Mouse (Mus musculus): ENCODE measurements around the gene Shmt2. TPM values are rescaled to one million over a fixed set of nuclear protein-coding genes. Genes with fewer than 3 reads are reported as not detected.

Shmt2 gene
- 10 to 100 TPM; 56.1 to 57.7 TPM for total RNA-seq (2021)
- long read RNA-seq, experiment 1, transcript Shmt2-206 (12 exons, 2,238 nt): minor isoform, 8 of 58 reads
- long read RNA-seq, experiment 1, transcript Shmt2-201 (12 exons, 2,289 nt): major isoform, 27 of 58 reads
- long read RNA-seq, experiment 1, partial matches to known transcripts: 20 of 58 reads
- long read RNA-seq, experiment 1, other reads (novel, unspliced or antisense): 3 of 58 reads
- long read RNA-seq, experiment 2, transcript Shmt2-206 (12 exons, 2,238 nt): minor isoform, 7 of 48 reads
- long read RNA-seq, experiment 2, transcript Shmt2-201 (12 exons, 2,289 nt): major isoform, 29 of 48 reads
- long read RNA-seq, experiment 2, partial matches to known transcripts: 6 of 48 reads
- long read RNA-seq, experiment 2, other reads (novel, unspliced or antisense): 6 of 48 reads

DNA sequence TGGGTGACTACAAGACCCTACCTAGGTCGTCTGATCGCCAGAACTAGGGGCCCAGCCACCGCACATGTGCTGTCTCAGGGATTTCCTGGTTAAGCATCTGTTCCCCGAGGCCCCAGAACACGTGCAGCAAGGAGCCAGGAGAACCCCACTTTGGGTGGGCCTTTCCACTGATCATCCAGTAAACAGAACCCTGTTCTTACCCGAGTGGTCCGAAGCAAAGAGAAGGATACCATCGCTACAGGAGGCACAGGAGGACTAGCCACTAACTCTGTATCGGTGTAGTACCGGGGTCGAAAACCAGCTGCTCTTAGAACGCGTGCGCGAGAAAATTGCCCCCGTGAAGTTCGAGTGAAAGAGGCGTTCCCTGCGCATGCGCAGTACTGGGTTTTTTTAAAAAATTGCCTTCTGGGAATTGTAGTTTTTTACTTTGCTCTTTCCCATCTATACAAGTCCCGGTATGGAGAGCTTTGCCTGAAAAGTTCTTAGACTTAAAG is at the start of gene Shmt2:
Shmt2 (minus strand) TSS at position 357 of the 494 bp plus-strand sequence.
- peak; percentile 86 for DNase-seq

DNA sequence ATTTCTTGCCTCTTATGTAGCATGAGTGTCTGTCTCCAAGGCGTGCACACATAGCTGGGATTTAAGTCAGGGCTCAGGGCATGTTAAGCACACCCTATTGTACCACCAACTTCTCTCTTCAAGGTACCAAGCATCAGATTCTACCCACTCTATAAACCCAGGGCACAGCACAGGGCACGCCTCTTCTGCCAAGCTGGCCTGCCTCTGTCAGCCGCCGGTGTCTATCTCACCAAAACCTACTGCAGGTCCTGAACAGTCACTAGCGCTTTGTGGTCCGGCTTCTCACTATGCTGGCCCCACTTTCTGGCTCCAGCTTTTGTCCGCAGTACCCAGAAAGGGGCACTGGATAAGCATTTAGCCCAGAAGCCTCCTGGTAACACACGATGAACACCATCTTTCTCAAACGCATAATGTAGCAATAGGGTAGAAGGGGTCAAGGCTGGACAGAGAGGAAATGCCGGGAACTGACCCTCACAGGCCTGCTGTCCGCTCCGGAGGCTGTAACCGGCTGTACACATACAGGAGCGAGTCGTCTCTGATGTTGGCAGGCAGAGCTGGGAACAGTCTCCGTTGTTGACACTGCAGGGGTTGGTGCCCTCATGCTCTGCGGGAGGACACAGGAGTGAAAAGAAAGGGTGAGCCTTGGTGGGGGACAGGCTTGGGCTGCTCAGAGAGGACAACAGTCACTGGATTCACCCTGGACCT is 48.8 kb upstream of the Shmt2 start:
- DNase-seq: peak; percentile 47

DNA sequence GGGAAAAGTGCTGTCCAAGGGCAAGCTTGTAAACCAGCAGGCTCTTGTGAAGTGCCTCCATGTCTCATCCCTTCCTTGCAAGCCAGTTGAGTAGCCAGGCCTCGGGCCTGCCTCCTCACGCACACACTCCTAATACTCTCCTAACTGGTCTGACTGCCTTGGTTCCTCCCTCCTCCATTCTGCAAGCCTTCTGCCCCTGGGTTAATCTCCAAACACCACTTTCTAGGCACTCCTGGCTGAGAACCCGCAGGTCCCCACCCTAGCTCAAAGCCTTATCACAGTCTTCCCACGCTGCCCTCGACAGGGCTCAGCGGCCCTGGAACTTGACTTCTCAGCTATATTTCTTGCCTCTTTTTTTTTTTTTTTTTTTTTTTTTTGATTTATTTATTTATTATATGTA is 48.1 kb upstream of the Shmt2 start:
- no peak for DNase-seq

DNA sequence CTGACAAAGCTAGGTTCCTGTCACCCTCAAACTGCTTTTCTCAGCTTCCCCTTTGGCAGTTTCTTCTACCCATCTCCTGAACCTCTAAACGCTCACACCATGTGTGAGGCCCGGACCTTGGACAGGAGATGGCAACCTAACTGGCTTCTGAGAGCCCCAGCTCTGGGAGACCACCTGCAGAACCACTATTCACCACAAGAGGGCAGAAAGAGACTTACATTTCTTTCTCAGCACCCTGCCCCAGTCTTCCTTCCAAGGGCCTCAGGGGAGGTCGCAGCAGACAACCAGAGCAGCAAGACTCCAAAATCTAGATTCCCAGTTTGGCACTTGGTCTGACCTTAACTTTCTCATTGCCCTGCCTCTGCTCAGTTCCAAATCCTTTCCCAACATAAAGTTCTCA is 47.2 kb upstream of the Shmt2 start:
- peak; percentile 88 for DNase-seq

DNA sequence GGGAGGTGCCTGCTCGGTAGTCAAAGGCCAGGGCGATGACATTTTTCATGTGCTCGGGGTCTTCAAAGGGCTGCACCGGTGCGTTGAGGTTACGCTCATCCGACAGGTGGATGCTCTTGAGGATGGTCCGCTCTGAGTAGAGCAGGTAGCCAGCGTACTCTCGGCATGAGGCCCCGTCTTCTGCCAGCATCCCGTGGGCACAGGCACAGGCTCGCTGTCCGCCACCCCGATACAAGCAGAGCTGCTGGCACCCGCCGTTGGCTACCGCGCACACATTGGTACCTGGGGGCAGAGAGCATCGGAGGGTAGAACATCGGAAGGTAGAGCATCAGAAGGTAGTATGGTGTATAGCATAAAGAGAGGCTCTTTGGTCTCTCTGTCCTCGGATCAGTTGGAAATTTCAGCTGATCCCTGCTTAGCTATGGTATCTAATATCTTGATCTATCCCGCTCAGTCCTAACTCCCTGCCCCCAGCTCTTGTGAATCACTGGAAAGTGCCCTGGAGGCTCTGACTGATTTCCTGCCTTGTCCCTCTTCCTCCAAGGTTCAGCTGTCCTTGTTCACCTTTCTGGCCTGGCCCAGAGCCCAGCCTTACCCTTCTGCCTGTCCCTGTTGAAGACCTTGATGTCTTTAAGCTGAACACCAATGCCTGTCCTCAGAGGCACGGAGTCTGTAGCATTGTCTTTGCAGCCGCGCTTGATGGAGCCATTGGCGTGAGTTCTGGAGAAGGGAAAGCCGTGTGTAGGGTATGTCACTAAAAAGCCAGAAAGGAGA is 44.5 kb upstream of the Shmt2 start:
- peak; percentile 71 for DNase-seq

DNA sequence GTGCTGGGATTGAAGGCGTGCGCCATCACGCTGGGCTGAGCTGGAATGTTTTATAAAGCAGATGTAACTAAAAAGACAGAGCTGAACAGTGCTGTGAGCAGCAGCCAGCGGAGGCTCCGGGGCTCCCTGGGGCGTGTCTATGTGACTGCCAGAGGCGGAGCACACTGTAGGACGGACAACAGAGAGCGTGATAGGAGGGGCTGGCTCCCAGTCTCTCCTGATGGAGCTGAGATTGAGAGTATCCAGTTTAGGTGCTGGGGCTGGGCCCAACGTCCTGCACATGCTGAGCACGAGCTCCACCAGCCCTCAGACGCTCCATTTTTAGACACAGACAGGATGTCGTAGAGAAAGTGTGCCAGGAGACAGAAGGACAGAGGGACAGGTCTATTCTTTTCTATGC is 42.1 kb upstream of the Shmt2 start:
- no peak for DNase-seq

DNA sequence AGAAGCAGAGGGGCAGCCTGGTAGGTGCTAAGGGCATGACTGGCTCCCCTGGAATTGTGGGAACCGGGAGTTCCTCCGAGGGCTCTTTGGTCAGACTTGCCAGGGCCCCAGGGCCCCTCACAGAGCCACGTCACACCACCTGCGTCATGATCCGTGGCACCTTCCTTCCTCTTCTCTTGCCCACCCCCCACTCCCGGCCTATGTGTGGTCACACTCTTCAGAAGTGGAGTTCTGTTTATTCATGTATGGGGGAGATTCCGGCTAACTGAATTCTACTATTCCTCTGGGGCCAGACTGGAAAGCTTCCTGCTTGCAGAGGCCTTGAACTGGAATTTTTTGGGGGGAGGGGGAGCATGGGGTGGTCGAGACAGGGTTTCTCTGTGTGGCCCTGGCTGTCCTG is 41.6 kb upstream of the Shmt2 start:
- DNase-seq: no peak

DNA sequence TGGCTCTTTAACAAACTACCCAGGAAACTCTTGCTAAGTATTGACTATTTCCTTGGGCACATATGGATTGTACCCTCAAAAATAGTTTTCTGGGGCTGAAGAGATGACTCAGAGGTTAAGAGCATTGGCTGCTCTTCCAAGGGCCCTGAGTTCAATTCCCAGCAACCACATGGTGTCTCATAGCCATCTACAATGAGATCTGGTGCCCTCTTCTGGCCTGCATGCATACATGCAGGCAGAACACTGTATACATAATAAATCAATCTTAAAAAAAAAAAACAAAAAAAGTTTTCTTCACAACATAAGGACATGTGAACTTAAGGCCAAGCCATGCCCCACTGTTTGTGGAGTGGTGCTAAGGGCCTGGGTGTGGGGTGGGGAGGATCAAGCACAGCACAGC is 38.9 kb upstream of the Shmt2 start:
- DNase-seq: no peak

DNA sequence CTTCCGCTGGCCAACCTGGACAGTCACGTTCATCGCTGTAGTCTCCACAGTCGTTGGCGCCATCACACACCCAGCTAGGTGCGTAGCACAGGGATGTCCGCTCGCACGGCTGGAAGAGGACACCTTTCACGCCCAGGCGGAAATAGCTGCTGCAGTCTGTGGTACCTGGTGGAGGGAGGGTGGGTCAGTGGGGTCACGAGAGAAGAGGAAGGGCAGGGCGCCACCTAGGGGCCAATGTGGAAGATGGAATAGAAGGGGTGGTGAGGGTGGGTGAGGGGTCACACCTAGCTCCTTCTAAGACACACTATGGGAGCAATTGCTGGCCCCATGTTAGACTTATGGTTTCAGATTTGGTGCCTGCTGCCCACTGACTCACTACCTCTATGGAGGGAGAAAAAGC is 35.2 kb upstream of the Shmt2 start:
- DNase-seq: no peak

DNA sequence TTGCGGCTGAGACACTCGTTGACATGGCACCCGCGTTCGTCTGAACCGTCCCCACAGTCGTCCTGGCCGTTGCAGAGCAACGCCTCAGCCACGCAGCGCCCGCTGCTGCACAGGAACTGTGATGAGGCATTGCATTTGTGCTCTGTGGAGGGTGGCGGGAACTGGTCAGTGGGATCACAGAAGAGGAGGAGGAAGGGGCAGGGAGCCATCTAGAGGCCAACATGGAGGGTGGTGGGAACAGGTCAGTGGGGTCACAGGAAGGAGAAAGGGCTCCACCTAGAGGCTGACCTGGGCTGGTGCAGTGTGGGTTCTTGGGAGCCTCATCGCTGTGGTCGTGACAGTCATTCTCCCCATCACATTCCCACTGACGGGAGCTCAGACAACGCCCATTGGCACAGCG is 33.5 kb upstream of the Shmt2 start:
- no peak for DNase-seq

DNA sequence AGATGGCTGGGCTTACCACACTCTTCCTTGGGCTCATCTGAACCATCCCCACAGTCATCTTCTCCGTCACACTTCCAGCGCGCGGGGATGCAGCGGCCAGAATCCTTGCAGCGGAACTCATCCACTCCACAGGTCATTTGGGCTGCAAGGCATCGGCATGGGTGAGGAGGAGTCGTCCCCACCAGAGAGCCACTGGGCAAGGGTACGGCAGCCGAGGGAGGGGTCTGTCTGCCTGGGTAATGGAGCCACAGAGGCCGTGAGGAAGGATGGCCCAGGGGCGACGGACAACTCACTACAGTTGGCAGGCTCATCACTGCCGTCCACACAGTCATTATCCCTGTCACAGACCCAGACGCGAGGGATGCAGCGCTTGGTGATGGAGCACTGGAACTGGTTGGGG is 27.6 kb upstream of the Shmt2 start:
- DNase-seq: no peak

DNA sequence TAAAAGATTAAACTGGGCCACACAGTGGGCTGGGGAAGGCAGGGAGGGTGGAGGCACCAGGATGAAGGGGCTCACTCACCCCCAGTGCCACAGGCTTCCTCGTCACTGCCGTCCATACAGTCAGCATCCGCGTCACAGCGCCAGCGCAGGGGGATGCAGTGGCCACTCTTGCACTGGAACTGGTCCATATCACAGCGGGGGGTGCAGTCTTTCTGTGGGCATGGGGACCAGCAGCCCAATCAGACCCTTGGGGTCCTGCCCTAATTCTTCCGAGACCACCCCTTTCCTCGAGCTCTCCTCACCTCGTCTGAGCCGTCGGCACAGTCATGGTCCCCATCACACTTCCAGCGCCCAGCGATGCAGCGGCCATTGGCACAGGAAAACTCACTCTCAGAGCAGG is 26.0 kb upstream of the Shmt2 start:
- no peak for DNase-seq

DNA sequence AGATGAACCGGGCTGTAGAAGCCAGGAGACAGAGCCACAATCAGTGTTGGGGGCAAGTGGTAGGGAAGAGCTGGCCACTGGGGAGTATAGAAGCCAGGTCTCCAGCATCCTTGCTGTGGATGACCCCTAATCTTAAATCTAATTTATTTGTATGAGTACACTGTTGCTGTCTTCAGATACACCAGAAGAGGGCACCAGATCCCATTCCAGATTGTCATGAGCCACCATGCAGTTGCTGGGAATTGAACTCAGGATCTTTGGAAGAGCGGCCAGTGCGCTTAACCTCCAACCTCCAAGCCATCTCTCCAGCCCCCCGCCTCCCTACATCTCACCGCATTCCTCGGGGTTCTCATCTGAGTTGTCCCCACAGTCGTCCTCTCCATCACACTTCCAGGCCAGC is 24.3 kb upstream of the Shmt2 start:
- no peak for DNase-seq

DNA sequence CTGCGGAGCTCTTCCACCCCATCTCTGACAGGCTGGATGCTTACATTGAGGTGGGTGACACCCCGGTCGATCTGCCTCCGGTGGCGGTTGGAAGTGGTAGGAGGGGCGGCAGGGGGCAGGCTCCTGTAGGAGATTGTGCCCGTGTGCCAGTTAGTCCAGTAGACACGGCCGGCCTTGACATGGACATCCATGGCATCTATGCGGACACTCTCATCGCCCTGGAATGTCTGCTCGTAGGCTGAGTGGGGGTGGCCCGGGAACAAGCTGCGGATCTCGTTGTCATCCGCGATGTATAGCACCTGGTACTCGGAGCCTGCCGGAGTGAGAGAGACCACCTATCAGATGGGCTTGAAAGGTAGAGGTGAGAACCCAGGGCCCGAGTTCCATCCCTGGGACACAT is 22.1 kb upstream of the Shmt2 start:
- no peak for DNase-seq

DNA sequence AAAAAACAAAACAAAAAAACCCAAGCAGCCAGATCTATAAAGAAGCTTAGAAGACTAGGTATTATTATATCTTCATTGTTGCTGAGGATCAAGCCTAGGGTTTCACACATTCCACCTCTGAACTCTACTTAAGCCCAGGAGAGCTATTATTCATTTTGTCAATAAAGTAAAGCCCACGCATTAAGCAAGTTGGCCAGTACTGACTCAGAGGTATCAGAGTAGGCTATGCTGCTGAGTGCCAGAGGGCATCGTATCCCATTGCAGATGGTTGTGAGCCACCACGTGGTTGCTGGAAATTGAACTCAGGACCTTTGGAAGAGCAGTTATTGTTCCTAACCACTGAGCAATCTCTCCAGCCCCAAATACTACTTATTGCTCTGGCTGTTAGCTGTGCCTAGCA is 21.7 kb upstream of the Shmt2 start:
- DNase-seq: no peak

DNA sequence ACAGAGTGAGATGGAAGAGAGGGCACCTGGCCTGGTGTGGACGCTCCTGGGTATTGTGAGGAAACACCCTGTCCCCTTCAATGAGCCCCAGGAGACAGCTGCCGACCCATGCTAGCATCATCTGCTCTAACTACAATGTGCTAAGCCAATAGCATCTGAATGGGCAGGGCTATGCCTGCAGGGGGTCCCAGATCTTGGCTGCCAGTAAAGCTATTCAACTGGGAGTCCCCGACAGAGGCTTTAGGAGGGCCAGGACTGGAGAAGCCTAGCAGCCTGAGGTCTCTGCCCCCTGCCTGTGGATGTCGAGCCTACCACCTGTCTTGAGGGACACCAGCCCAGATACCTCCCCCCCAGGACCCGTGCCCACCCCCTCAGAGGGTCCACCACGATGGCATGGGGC is 20.5 kb upstream of the Shmt2 start:
- DNase-seq: no peak

DNA sequence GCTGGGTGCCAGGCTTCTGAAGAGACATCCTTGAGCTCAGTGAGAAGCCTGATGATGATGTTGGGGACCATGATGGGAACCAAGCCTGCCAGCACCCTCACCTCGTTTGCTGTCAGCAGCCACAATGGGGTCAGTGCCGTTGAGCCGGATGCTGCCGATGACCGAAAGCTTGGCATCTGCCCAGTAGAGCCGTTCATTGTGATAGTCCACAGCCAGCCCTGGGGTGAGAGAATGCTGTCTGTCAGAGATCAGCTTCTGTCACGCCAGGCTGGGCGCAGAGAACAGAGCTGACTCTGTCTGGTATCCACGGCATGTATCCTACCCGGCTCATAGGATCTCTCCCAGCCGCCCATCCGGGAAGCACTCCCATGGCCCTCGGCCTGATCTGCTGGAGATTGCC is 19.8 kb upstream of the Shmt2 start:
- no peak for DNase-seq

DNA sequence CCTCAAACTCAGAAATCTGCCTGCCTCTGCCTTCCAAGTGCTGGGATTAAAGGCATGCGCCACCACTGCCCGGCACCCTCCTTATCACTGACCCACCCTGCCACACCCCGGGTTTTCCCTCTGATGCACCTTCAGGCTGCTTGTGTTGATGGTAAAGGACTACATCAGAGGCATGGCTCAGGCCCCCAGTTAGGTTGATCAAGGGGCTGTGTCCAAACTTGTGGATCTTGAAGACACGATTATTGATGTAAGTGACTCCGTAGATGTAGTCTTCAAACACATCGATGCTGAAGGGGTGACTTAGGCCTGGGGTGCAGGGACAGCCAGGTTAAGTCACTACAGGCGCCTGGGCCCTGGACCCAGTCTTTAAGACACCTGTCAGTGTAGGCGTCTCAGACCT is 19.3 kb upstream of the Shmt2 start:
- no peak for DNase-seq

DNA sequence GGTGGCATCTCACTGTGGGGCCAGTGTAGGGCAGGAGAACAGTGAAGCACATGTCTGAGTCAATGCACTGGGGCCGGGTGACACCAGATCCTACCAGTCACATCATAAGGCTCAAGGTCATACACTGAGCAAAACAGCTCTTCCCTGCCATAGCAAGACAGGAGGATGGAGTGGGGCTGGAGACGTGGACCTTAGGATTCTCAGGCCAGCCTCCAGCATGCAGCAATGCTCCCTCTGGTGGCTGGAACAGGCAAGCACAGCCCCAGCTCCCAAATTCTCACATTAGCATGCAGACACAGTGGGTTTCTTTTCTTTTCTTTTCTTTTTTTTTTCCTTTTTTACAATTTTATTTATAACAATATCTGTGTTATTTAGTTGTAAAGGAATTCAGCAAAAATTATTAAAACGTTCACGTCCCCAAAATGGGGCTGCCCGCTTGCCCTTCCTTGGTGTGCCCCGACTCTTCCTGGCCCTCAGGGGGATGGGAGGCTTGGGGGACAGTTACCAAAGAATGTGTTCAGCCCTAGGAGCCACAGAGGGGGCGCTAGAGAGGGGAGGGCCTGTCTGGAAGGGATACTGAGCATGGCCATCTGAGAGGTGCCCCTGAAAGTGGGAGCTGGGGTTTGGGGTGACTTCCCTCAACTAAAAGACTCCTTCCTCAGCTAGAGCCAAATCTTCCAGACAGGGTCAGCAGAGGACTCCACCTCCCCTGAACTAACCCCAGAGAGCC is 15.8 kb upstream of the Shmt2 start:
- peak; percentile 85 for DNase-seq

DNA sequence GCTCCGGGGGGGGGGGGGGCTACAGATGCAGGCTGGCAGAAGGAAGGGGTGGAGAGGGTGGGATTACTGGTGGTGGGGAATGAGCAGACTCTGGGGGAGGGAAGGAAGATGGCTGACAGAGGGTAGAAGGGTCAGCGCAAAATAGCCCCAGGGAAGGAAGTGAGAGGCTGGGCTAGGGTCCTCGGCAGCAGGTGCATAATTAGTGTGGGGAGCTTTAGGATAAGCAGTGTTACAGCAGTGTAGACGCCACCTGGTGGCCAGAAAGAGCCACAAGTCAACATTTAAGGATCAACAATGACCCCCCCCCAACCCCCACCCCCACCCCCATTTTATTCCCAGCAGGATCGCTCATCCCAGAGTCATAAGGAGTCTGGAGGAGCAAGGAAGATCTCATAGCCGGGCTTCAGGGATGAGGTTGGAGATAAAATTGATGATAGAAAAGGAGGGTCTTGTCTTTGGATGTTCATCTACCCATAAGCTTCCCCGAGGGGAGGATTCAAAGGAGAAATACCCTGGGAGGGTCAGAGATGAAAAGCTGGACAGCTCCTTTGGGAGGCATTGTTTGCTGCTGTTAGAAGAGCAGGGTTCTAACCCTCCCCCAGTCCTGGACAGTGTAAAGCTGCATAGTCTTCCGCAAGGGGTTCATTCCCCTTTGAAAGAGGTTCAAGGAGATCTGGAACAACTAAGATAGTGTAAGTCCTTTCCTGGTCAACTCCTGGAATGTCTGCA is 14.5 kb upstream of the Shmt2 start:
- peak; percentile 61 for DNase-seq

DNA sequence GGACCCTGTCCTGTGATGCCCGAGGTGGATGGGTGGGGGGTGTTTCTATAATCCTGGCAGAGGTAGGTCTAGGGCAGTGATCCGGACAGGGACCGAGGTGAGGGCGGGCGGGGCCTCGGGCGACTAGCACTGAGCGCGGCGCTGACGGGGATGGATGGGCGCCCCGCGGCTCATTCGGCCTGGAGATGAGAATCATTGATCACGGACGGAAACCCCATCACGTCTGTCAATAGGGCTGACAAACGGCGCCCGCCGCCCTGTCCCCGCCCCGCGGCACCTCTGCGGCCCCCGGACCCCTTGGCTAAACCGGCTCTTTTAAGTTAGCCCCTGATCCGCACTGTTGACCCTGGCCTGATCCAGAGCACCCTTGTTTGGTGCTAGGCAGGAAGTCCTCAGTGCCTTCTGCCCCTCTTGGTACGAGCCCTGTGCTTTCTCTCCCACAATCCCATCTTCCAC is 12.7 kb upstream of the Shmt2 start:
- DNase-seq: no peak

Data from adrenal gland, postnatal 10 days (tissue).